Mouse (Mus musculus) C2C12 (cell line): Measurements from ENCODE around the gene Slc10a7. TPM values are rescaled to one million over a fixed set of nuclear protein-coding genes. Genes with fewer than 3 reads are reported as not detected.

ENCODE experiments used
- H3K27me3 ChIP-seq: one replicate; pipeline ENCODE4 v1.6.1; 2011; ENCODE audit not compliant: control insufficient read depth, insufficient read depth, insufficient read length
- H3K36me3 ChIP-seq: one replicate; pipeline ENCODE4 v1.6.1; 2011; ENCODE audit not compliant: control insufficient read depth, insufficient read depth
- H3K4me3 ChIP-seq: one replicate; pipeline ENCODE4 v1.5.1; 2011; ENCODE audit warnings: mild to moderate bottlenecking, control low read depth; ENCODE audit not compliant: poor library complexity, insufficient read depth, severe bottlenecking
- H3K79me2 ChIP-seq: one replicate; pipeline ENCODE4 v1.6.1; 2011; ENCODE audit not compliant: control insufficient read depth, insufficient read depth
- H3K79me3 ChIP-seq: one replicate; pipeline ENCODE4 v1.6.1; 2011; ENCODE audit warnings: low read depth, control low read depth
- H3ac ChIP-seq: one replicate; pipeline ENCODE3; 2011; ENCODE audit warnings: low read depth; ENCODE audit not compliant: control insufficient read depth, insufficient read length
- CEBPB ChIP-seq: IDR thresholded peaks from one replicate; pipeline ENCODE4 v1.6.1; 2011; ENCODE audit warnings: low read depth, mild to moderate bottlenecking, control low read depth, moderate library complexity
- CTCF ChIP-seq: IDR thresholded peaks from one replicate; pipeline ENCODE4 v1.5.1; 2011; ENCODE audit not compliant: control insufficient read depth, insufficient read depth, insufficient read length
- FOSL1 ChIP-seq: IDR thresholded peaks from one replicate; pipeline ENCODE4 v1.8.0; 2011; ENCODE audit warnings: mild to moderate bottlenecking, low read length; ENCODE audit not compliant: poor library complexity, insufficient read depth, severe bottlenecking
- MAX ChIP-seq: IDR thresholded peaks from one replicate; pipeline ENCODE4 v1.6.1; 2011; ENCODE audit warnings: mild to moderate bottlenecking, control low read depth
- MYOD1 ChIP-seq: IDR thresholded peaks from one replicate; pipeline ENCODE4 v1.6.1; 2011; ENCODE audit warnings: low read depth; ENCODE audit not compliant: control insufficient read depth, insufficient read length
- MYOG ChIP-seq: IDR thresholded peaks from one replicate; pipeline ENCODE4 v1.6.1; 2011; ENCODE audit not compliant: control insufficient read depth, insufficient read length; ENCODE audit errors: extremely low read depth
- USF1 ChIP-seq: IDR thresholded peaks from one replicate; pipeline ENCODE4 v1.6.1; 2011; ENCODE audit warnings: low read depth, mild to moderate bottlenecking, control low read depth, moderate library complexity
- polyA plus RNA-seq: library from polyadenylated mRNA; unstranded; fragments of >200 nt; fragmentation: generic; extraction: Trizol; gene quantifications from one replicate; pipeline ENCODE4 v1.2.1, GENCODE M21; 2012; ENCODE audit warnings: missing spikeins

Slc10a7 gene
- polyA plus RNA-seq, 1 experiment, result 7.5 TPM

DNA sequence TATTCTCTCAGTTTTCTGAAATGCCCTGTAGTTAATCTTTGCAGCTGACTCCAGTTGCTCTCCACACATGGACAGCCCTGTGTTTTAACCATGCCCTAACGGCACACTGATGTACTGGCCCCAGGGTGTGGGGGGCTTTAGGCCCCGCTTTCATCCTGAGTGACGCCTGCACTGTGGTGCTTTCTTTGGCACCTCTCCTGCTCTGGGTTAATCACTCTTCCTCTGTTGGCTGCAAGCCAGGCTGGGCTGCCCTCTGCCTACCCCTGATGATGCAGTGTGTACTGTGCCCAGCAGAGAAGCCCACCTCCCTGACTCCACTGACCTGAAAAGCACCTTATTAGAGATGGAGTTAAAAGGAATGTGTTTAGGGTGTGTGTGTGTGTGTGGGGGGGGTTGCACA, 89.1 kb downstream of the Slc10a7 start:
- no peaks in the 10 kb centered on the region for H3K36me3 ChIP-seq
- TF ChIP-seq USF1, result no peak
- no peak for TF ChIP-seq MAX
- TF ChIP-seq CEBPB, result no peak
- no peak for TF ChIP-seq MYOD1
- TF ChIP-seq CTCF, result no peak
- no peak for TF ChIP-seq FOSL1
- no peak for TF ChIP-seq MYOG
- H3K4me3 ChIP-seq, result no peak overlapping the region
- no peaks in the 10 kb centered on the region for H3K79me3 ChIP-seq
- H3ac ChIP-seq, result no peak overlapping the region
- H3K79me2 ChIP-seq, result no peaks in the 10 kb centered on the region
- H3K27me3 ChIP-seq, result no peaks in the 10 kb centered on the region

DNA sequence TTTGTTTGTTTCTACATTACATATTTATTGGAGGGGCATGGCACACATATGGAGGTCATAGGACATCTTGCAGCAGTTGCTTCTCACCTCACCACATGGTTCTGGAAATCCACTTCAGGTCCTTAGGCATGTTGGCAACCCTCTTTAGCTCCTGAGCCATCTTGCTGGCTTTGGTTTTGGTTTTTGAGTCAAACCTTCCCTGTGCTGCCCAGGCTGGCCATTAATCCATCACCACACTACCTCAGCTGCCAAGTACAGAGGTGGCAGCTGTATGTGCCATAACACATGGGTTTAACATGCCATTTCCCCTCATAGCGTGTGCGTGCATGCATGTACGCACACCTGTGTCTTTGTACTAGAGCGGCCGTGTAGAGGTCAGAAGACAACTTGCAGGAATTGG, 93.9 kb downstream of the Slc10a7 start:
- H3ac ChIP-seq, result no peak overlapping the region
- no peaks in the 10 kb centered on the region for H3K36me3 ChIP-seq
- no peaks in the 10 kb centered on the region for H3K79me2 ChIP-seq
- no peak overlapping the region for H3K4me3 ChIP-seq
- TF ChIP-seq MYOG, result no peak
- TF ChIP-seq CEBPB, result no peak
- no peak for TF ChIP-seq MYOD1
- no peak for TF ChIP-seq MAX
- TF ChIP-seq CTCF, result no peak
- TF ChIP-seq USF1, result no peak
- no peak for TF ChIP-seq FOSL1
- H3K27me3 ChIP-seq, result no peaks in the 10 kb centered on the region
- H3K79me3 ChIP-seq, result no peaks in the 10 kb centered on the region

DNA sequence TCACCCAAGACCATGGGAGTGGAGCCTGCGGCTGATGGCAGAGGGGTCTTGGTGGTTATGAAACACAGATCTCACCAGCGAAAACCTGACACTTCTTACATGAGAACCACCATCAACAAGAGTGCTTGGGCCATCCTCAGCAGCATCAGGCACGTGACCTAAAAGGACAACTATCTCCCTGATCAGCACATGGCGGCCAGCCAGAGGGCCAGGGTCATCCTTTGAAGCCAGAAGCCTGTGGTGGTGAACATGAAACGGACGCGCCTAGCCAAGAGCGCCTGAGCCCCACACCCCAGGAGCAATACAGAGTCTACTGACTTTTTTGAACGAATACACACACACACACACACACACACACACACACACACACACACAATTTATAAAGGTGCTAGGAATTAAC, 95.3 kb downstream of the Slc10a7 start:
- TF ChIP-seq MYOD1 (no peak), CTCF (no peak), CEBPB (no peak), MAX (no peak), FOSL1 (no peak), USF1 (no peak), MYOG (no peak)
- Histone ChIP-seq H3K27me3 (no peaks in the 10 kb centered on the region), H3ac (no peak overlapping the region), H3K79me2 (no peaks in the 10 kb centered on the region), H3K36me3 (no peaks in the 10 kb centered on the region), H3K79me3 (no peaks in the 10 kb centered on the region), H3K4me3 (no peak overlapping the region)

DNA sequence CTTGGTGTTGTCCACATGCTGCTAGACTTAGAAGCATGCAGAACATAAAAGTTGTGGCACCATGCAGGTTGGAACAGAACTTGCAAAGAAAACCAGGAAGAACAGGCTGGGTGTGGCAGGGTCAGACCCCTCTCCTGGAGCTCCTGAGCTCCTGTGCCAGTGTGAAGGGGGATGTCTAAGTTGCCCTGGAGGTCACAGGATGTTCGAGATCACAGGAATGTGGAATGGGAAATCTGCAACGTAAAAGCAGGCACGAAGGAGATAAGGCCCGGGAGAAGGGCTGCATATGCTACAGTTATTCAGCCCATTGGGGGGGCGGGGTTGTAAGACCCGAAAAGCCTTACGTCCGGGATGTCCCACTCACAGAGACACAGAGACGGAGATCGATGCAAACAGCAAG, 100.2 kb downstream of the Slc10a7 start:
- H3K4me3 ChIP-seq, result no peak overlapping the region
- no peaks in the 10 kb centered on the region for H3K36me3 ChIP-seq
- no peaks in the 10 kb centered on the region for H3K79me3 ChIP-seq
- no peaks in the 10 kb centered on the region for H3K79me2 ChIP-seq
- no peak overlapping the region for H3ac ChIP-seq
- no peaks in the 10 kb centered on the region for H3K27me3 ChIP-seq
- TF ChIP-seq FOSL1 (no peak), MYOD1 (no peak), USF1 (no peak), CTCF (no peak)

DNA sequence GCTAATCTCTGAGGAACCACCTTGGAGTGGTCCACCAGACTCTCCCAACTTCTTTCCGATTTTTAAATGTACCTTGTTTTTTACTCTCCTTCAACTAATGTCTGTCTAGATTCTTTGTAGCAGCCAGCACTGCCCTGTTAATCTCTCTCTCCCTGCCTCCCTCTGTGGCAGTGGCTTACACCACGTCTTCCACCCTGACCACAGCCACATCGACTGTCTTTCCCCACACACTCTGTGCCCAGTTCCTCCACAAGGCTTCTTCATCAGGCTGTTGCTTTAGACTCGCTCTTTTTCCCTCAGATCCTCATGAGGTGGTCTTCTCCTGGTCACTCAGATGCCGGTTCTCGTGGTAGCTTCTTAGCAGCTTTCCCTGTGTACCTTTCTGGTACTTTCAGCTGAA, 101.9 kb downstream of the Slc10a7 start:
- Histone ChIP-seq H3ac (no peak overlapping the region), H3K79me2 (no peaks in the 10 kb centered on the region), H3K4me3 (no peak overlapping the region), H3K36me3 (no peaks in the 10 kb centered on the region), H3K27me3 (no peaks in the 10 kb centered on the region), H3K79me3 (no peaks in the 10 kb centered on the region)
- TF ChIP-seq USF1 (no peak), CTCF (no peak), MYOD1 (no peak), MYOG (no peak)

DNA sequence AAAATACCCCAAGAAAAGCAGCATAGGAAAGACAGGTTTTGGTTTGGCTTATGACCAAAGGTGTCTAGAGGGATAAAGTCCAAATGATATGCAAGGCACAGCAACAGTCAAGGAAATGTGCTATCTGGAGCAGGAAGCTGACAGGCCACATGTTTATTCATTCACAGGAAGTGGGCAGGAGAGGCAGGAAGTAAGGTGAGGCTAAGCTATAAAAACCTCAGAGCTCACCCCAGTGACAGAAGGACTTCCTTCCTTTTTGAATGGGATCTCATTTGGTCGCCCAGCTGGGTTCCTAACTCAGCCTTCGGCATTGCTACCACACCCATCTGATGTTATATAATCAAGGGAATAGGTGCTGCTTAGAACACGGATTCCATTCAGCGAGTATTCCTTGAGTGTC, 113.2 kb downstream of the Slc10a7 start:
- no peaks in the 10 kb centered on the region for H3K36me3 ChIP-seq
- no peak overlapping the region for H3K4me3 ChIP-seq
- no peaks in the 10 kb centered on the region for H3K79me2 ChIP-seq
- TF ChIP-seq MYOD1 (no peak), CEBPB (no peak), CTCF (no peak), MAX (no peak), MYOG (no peak), FOSL1 (no peak), USF1 (no peak)
- no peak overlapping the region for H3ac ChIP-seq
- no peaks in the 10 kb centered on the region for H3K27me3 ChIP-seq
- H3K79me3 ChIP-seq, result no peaks in the 10 kb centered on the region
